Mouse (Mus musculus): ENCODE measurements around the gene Prr19. TPM values are rescaled to one million over a fixed set of nuclear protein-coding genes. Genes with fewer than 3 reads are reported as not detected.
"Not testable (repeated sequence)": the region's sequence is repeated elsewhere in the genome, so short reads cannot be mapped to it uniquely, and the experiment has no call there.

Prr19 gene
- 0.99 and 1.1 TPM in 2 replicates for polyA plus RNA-seq (2012; rRNA removed)
- polyA plus RNA-seq (2014; fragmentation: Nextera tagmentation; extraction: Ambion mirVana) = 0.44 and 0.53 TPM in 2 replicates

DNA sequence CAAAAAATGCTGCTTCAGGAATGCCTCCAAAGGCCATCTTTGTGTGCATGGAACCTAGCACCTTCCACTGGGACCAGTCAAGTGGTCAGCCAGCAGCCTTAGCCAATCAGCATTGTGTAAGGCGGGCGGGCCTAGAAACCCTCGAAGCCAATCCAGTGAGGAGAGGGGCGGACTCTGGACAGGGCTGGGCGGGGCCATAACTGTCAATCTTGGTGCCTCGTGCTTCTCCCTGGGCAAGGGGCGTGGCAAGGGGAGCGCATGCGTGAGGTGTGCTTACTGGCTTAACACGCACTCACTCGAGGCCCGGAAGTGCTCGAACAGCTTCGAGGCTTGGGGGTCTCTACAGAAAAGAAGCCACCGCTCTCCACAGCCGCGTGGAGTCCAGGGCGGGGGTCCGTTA lies at the start of gene Prr19:
Gene Prr19, plus strand, starts transcription at position 349 of the 400 bp plus-strand sequence.
- peaks cover 14% of the 10 kb centered on the region for H3K4me1 ChIP-seq (ENCODE audit: control insufficient read depth, insufficient read depth, low read length)
- no peak for TF ChIP-seq POLR2A (IDR thresholded peaks at IDR 0.05; ENCODE audit: borderline replicate concordance, extremely low read depth, insufficient read depth, insufficient read length)
- DNase-seq (ENCODE audit: low spot score) = no peak
- WGBS = 49% methylated on average over 18 of the region's 19 CpGs
- H3K4me3 ChIP-seq (replicated peaks; ENCODE audit: low read length) = no peak within 1 kb of the TSS
- H3K27ac ChIP-seq (replicated peaks; ENCODE audit: low read depth, low read length) = no peak within 1 kb of the TSS
- H3K9me3 ChIP-seq (ENCODE audit: control insufficient read depth, low read length) = no peaks in the 10 kb centered on the region
- H3K9ac ChIP-seq (ENCODE audit: low read depth, low read length, severe bottlenecking) = no peak within 1 kb of the TSS
- peaks cover 2% of the 10 kb centered on the region; the same call in 1 of the 2 replicates for H3K36me3 ChIP-seq (ENCODE audit: control insufficient read depth, insufficient read depth, low read length)
- H3K27me3 ChIP-seq (ENCODE audit: control insufficient read depth, insufficient read depth, low read length) = no peaks in the 10 kb centered on the region; the same call in 1 of the 2 replicates
- no peak for ATAC-seq (ENCODE audit: low FRiP score, low read depth)
- no peak within 1 kb of the TSS for H3K4me2 ChIP-seq (replicated peaks; ENCODE audit: low read depth, low read length, severe bottlenecking)

DNA sequence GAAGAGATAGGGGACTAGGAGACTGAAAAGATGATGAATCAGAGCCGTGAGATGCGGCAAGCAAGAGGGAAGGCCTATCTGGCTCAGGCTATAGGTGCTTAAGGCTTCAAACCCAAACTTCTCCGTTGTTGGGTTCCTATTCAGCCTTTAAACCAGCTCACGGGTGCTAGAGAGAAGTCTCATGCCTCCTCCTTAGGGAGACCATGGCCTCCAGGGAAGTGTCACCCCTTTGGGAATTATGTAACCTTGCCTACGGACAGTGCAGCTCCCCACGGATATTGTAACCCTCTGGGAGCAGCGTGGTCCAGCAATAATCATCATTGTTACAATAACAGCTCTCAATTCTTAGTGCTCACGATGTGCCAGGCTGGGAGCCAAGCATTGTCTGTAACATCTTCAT lies 49.4 kb upstream of the Prr19 start:
- Histone ChIP-seq H3K9ac (ENCODE audit: low read depth, low read length, severe bottlenecking) (peak overlapping the region; percentile 91), H3K4me1 (ENCODE audit: control insufficient read depth, insufficient read depth, low read length) (peaks cover 27% of the 10 kb centered on the region), H3K4me3 (replicated peaks; ENCODE audit: low read length) (peak overlapping the region; percentile 99), H3K36me3 (ENCODE audit: control insufficient read depth, insufficient read depth, low read length) (no peaks in the 10 kb centered on the region), H3K9me3 (ENCODE audit: control insufficient read depth, low read length) (no peaks in the 10 kb centered on the region), H3K27ac (replicated peaks; ENCODE audit: low read depth, low read length) (peak overlapping the region; percentile 97), H3K4me2 (replicated peaks; ENCODE audit: low read depth, low read length, severe bottlenecking) (peak overlapping the region; percentile 95), H3K27me3 (ENCODE audit: control insufficient read depth, insufficient read depth, low read length) (no peaks in the 10 kb centered on the region)
- 18% methylated on average over 8 of the region's 8 CpGs for WGBS
- no peak for TF ChIP-seq POLR2A (IDR thresholded peaks at IDR 0.05; ENCODE audit: borderline replicate concordance, extremely low read depth, insufficient read depth, insufficient read length)
- no peak for ATAC-seq (ENCODE audit: low FRiP score, low read depth)
- DNase-seq (ENCODE audit: low spot score) = no peak

DNA sequence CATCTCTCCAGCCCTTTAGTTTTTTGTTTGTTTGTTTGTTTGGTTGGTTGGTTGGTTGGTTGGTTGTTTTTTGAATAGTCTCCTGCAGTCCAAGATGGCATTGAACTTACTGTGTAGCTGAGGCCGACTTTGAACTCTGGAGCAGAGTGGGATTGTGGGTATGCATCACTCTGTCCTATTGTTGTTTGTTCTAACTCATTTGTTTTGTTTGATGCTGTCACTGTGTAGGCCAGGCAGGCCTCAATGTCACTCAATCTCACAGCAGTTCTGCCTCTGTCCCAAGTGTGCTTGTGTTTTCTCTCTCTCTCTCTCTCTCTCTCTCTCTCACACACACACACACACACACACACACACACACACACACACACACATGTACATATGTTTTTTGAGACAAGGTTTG lies 39.3 kb upstream of the Prr19 start:
- WGBS = 89% methylated on average over 1 of the region's 1 CpGs
- TF ChIP-seq POLR2A (IDR thresholded peaks at IDR 0.05; ENCODE audit: borderline replicate concordance, extremely low read depth, insufficient read depth, insufficient read length) = no peak
- no peaks in the 10 kb centered on the region for H3K36me3 ChIP-seq (ENCODE audit: control insufficient read depth, insufficient read depth, low read length)

DNA sequence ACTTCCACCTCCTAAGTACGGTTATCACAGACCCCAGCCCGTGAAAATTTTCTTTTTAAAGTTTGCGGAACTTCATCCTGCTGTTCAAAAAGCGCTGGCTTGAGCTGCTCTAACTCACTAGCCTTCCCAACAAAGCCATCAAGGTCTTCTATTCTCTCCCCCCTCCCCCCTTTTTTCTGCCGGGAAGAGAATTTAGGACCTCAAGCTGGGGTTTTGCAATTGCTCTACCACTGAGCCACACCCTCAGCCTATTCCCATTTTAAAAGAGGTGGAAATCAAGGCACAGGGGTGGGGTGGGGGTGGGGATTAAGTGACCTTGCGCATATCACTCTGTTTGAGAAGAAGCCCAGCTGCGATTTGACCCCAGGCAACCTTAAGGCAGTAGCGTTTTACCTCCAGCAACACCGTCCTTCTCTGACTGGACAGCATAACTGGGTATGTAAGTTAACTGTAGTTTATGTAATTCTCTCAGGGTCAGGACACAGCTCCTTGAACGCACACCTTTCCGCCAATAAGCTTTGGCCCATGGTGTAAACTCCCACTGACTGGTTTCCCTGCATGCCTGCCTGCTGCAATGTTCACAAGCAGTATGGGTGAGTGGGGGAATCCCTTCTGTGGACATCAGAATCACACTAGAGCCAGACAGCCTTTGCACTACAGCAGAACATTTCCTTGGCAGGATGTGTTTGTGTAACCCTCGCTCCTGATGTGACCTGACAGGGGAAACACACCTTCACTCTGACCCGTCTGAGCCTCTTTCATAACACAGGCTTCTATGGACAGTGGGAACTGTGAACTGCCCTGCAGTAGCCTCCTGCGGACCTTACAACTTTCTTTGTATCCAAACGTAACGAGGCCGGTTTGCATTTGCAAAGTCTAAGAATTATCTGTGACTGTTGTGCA lies 37.0 kb upstream of the Prr19 start:
- no peak overlapping the region for H3K4me3 ChIP-seq (replicated peaks; ENCODE audit: low read length)
- H3K36me3 ChIP-seq (ENCODE audit: control insufficient read depth, insufficient read depth, low read length) = no peaks in the 10 kb centered on the region
- no peak overlapping the region for H3K27ac ChIP-seq (replicated peaks; ENCODE audit: low read depth, low read length)
- 33% methylated on average over 17 of the region's 17 CpGs for WGBS
- no peak for TF ChIP-seq POLR2A (IDR thresholded peaks at IDR 0.05; ENCODE audit: borderline replicate concordance, extremely low read depth, insufficient read depth, insufficient read length)
- peaks cover 8% of the 10 kb centered on the region for H3K4me1 ChIP-seq (ENCODE audit: control insufficient read depth, insufficient read depth, low read length)
- ATAC-seq (ENCODE audit: low FRiP score, low read depth) (no peak), DNase-seq (ENCODE audit: low spot score) (no peak)
- no peak overlapping the region for H3K4me2 ChIP-seq (replicated peaks; ENCODE audit: low read depth, low read length, severe bottlenecking)
- H3K9ac ChIP-seq (ENCODE audit: low read depth, low read length, severe bottlenecking) = no peak overlapping the region
- H3K9me3 ChIP-seq (ENCODE audit: control insufficient read depth, low read length) = no peaks in the 10 kb centered on the region
- no peaks in the 10 kb centered on the region for H3K27me3 ChIP-seq (ENCODE audit: control insufficient read depth, insufficient read depth, low read length)

More for the DNA sequence above, 39.3 kb upstream of the Prr19 start:
- ATAC-seq (ENCODE audit: low FRiP score, low read depth) = no peak
- DNase-seq (ENCODE audit: low spot score) = no peak
- no peak overlapping the region for H3K27ac ChIP-seq (replicated peaks; ENCODE audit: low read depth, low read length)
- no peaks in the 10 kb centered on the region for H3K27me3 ChIP-seq (ENCODE audit: control insufficient read depth, insufficient read depth, low read length)
- no peak overlapping the region for H3K9ac ChIP-seq (ENCODE audit: low read depth, low read length, severe bottlenecking)
- no peaks in the 10 kb centered on the region for H3K9me3 ChIP-seq (ENCODE audit: control insufficient read depth, low read length)
- no peak overlapping the region for H3K4me2 ChIP-seq (replicated peaks; ENCODE audit: low read depth, low read length, severe bottlenecking)
- 0 out of 2 replicates have a peak, but pooled peaks cover 2% of the 10 kb centered on the region for H3K4me1 ChIP-seq (ENCODE audit: control insufficient read depth, insufficient read depth, low read length)
- H3K4me3 ChIP-seq (replicated peaks; ENCODE audit: low read length) = no peak overlapping the region

DNA sequence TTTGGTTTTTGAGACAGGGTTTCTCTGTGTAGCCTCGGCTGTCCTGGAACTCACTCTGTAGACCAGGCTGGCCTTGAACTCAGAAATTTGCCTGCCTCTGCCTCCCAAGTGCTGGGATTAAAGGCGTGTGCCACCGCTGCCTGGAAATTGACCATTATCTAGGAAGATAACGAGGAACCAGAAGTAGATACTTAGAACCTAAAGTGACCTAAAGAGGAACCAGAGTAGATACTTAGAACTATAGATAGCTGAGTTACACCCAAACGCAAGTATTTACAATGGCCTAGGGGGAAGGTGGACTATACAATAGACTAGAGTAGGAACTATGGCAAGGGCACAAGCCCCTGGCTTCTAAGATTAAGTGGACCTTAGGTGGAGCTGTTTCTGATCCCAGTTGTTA lies 35.5 kb upstream of the Prr19 start:
- H3K4me2 ChIP-seq (replicated peaks; ENCODE audit: low read depth, low read length, severe bottlenecking); H3K9me3 ChIP-seq (ENCODE audit: control insufficient read depth, low read length); H3K4me3 ChIP-seq (replicated peaks; ENCODE audit: low read length); H3K27me3 ChIP-seq (ENCODE audit: control insufficient read depth, insufficient read depth, low read length); H3K27ac ChIP-seq (replicated peaks; ENCODE audit: low read depth, low read length); H3K9ac ChIP-seq (ENCODE audit: low read depth, low read length, severe bottlenecking); H3K36me3 ChIP-seq (ENCODE audit: control insufficient read depth, insufficient read depth, low read length); ATAC-seq (ENCODE audit: low FRiP score, low read depth); DNase-seq (ENCODE audit: low spot score): not testable (repeated sequence)
- H3K4me1 ChIP-seq (ENCODE audit: control insufficient read depth, insufficient read depth, low read length) = peaks cover 17% of the 10 kb centered on the region
- WGBS = 84% methylated on average over 5 of the region's 5 CpGs

Measured in limb, embryonic 14.5 days (tissue).